ENCODE assay signal across 24 mouse cellular contexts in genomic region chr1:165330859-165331258, GRCm38 (mm10).
"Had no signal": no experiment of that assay in that cellular context is flagged by ENCODE, and none has a peak within 500 bp of the region (broad histone marks: within the 10 kb centered on the region; RNA-seq: fewer than 3 reads in every experiment).

No protein-coding gene starts in this region.

- H3K4me1 ChIP-seq: hindbrain, embryonic 13.5 days; hindbrain, embryonic 15.5 days; kidney, embryonic 15.5 days; limb, embryonic 15.5 days had no signal

- H3K4me3 ChIP-seq: gastrocnemius, adult 2 months; heart, embryonic 10.5 days; heart, embryonic 12.5 days; hindbrain, embryonic 13.5 days; hindbrain, embryonic 15.5 days; kidney, embryonic 15.5 days; limb, embryonic 13.5 days; limb, embryonic 15.5 days; liver, embryonic 15.5 days had no signal

- DNase-seq: gastrocnemius, adult 2 months; gastrocnemius, postnatal 10 days; gastrocnemius, postnatal 25 days; heart, adult 18-20 months; heart, postnatal 10 days; heart, postnatal 4 days; kidney, adult 11 months; kidney, adult 2 months; kidney, adult 9 months; kidney, postnatal 14 days; kidney, postnatal 36 days; layer of hippocampus, adult 9-11 months; left cerebral cortex, postnatal 4 days had no signal

- H3K27ac ChIP-seq: gastrocnemius, adult 2 months; heart, embryonic 10.5 days; hindbrain, embryonic 13.5 days; hindbrain, embryonic 15.5 days; hindbrain, postnatal 0 days; kidney, embryonic 15.5 days; kidney, postnatal 0 days; limb, embryonic 13.5 days; limb, embryonic 15.5 days; liver, embryonic 15.5 days had no signal

- H3K9me3 ChIP-seq: heart, embryonic 10.5 days; heart, embryonic 12.5 days; hindbrain, embryonic 13.5 days; hindbrain, embryonic 15.5 days; kidney, embryonic 15.5 days; limb, embryonic 13.5 days; limb, embryonic 15.5 days; liver, embryonic 15.5 days had no signal

- H3K27me3 ChIP-seq: heart, embryonic 12.5 days; hindbrain, embryonic 13.5 days; hindbrain, embryonic 15.5 days; kidney, embryonic 15.5 days; limb, embryonic 13.5 days; limb, embryonic 15.5 days; liver, embryonic 15.5 days had no signal

- H3K9ac ChIP-seq: heart, embryonic 12.5 days; hindbrain, embryonic 13.5 days; hindbrain, embryonic 15.5 days; kidney, embryonic 15.5 days; limb, embryonic 13.5 days; limb, embryonic 15.5 days; liver, embryonic 15.5 days had no signal

- H3K4me2 ChIP-seq: heart, embryonic 12.5 days; hindbrain, embryonic 13.5 days; hindbrain, embryonic 15.5 days; kidney, embryonic 15.5 days; limb, embryonic 13.5 days; limb, embryonic 15.5 days; liver, embryonic 15.5 days had no signal

- ATAC-seq: hindbrain, postnatal 0 days; intestine, embryonic 16.5 days had no signal
